ENCODE assay signal across 9 mouse cellular contexts in genomic region chr17:88042099-88043086, GRCm38 (mm10). TPM values are rescaled to one million over a fixed set of nuclear protein-coding genes. Genes with fewer than 3 reads are reported as not detected.
DNase-seq lines count a peak whose midpoint lies in the region; ATAC-seq lines count a peak whose summit lies in the region.
"Had no signal": no experiment of that assay in that cellular context is flagged by ENCODE, and none has a peak within 500 bp of the region (broad histone marks: within the 10 kb centered on the region; RNA-seq: fewer than 3 reads in every experiment).

No protein-coding gene starts in this region.

- DNase-seq in heart, adult 18-20 months: peak; percentile 42 to 67
- no peak for DNase-seq in heart, postnatal 36 days
- DNase-seq in lung, postnatal 4 days: peak; percentile 24 to 42
- peak; percentile 34 to 63 for DNase-seq in spleen, postnatal 4 days (ENCODE audit: low spot score in 2 of 2)
- DNase-seq in adrenal gland, postnatal 25 days: no peak

- intact Hi-C loops in heart, postnatal 36 days (cut with DNase I): no loop called here

- peak; percentile 76 for ATAC-seq in forebrain, embryonic 13.5 days
- ATAC-seq in kidney, embryonic 14.5 days (ENCODE audit: low FRiP score, low TSS enrichment): peak; percentile 71
- no peak; the same call in 1 of the 2 replicates for ATAC-seq in erythroid progenitor cell, adult 5-6 weeks (replicated peaks; ENCODE audit: low FRiP score, poor library complexity, severe bottlenecking)
- ATAC-seq: Patski had no signal

- peaks cover 23% of the 10 kb centered on the region for H3K4me1 ChIP-seq in forebrain, embryonic 13.5 days
- H3K4me1 ChIP-seq in kidney, embryonic 14.5 days (ENCODE audit: control insufficient read depth, insufficient read depth, low read length): 0 out of 2 replicates have a peak, but pooled peaks cover 17% of the 10 kb centered on the region

- H3K27ac ChIP-seq in forebrain, embryonic 13.5 days: no peak overlapping the region
- no peak overlapping the region for H3K27ac ChIP-seq in kidney, embryonic 14.5 days (ENCODE audit: low read depth, low read length)

- no peak overlapping the region for H3K4me3 ChIP-seq in forebrain, embryonic 13.5 days
- no peak overlapping the region for H3K4me3 ChIP-seq in kidney, embryonic 14.5 days (ENCODE audit: low read length)

- peaks cover 9% of the 10 kb centered on the region; the same call in 1 of the 2 replicates for H3K36me3 ChIP-seq in forebrain, embryonic 13.5 days (ENCODE audit: poor library complexity, severe bottlenecking)
- no peaks in the 10 kb centered on the region for H3K36me3 ChIP-seq in kidney, embryonic 14.5 days (ENCODE audit: control insufficient read depth, insufficient read depth, low read length)

- no peaks in the 10 kb centered on the region for H3K9me3 ChIP-seq in forebrain, embryonic 13.5 days (replicated peaks)
- H3K9me3 ChIP-seq in kidney, embryonic 14.5 days (ENCODE audit: control insufficient read depth, low read length): no peaks in the 10 kb centered on the region

- no peak overlapping the region for H3K4me2 ChIP-seq in forebrain, embryonic 13.5 days
- no peak overlapping the region for H3K4me2 ChIP-seq in kidney, embryonic 14.5 days (replicated peaks; ENCODE audit: low read depth, low read length)

- H3K27me3 ChIP-seq in forebrain, embryonic 13.5 days: no peaks in the 10 kb centered on the region
- H3K27me3 ChIP-seq in kidney, embryonic 14.5 days (ENCODE audit: control insufficient read depth, insufficient read depth, low read length): no peaks in the 10 kb centered on the region
- H3K27me3 ChIP-seq: Patski had no signal

- H3K9ac ChIP-seq in forebrain, embryonic 13.5 days: no peak overlapping the region; the same call in 1 of the 2 replicates
- no peak overlapping the region for H3K9ac ChIP-seq in kidney, embryonic 14.5 days (ENCODE audit: low read depth, low read length)

- WGBS in forebrain, embryonic 13.5 days: 65% methylated on average over 12 of the region's 12 CpGs
- 61% methylated on average over 12 of the region's 12 CpGs for WGBS in kidney, embryonic 14.5 days

RNA-seq across cellular contexts. Expression of gene Fbxo11, which starts 22.7 kb away (rescaled TPM):
- 10 to 100 TPM; 31.9 to 33.1 TPM for total RNA-seq in heart, adult 18-20 months (2021)
- 10 to 100 TPM; 34.4 to 42.4 TPM for total RNA-seq in heart, postnatal 36 days (2021)
- 28.0 and 28.6 TPM in 2 replicates for polyA plus RNA-seq in forebrain, embryonic 13.5 days (2015; fragmentation: Nextera tagmentation; extraction: Ambion mirVana)
- 26.7 and 28.0 TPM in 2 replicates for polyA plus RNA-seq in kidney, embryonic 14.5 days (2014; fragmentation: Nextera tagmentation; extraction: Ambion mirVana)
- total RNA-seq in erythroid progenitor cell, adult 5-6 weeks (2015; ENCODE audit: low replicate concordance): 10.1 and 16.2 TPM in 2 replicates
- total RNA-seq in erythroid progenitor cell, adult 5-6 weeks (2017; ENCODE audit: low replicate concordance): 5.9 and 14.4 TPM in 2 replicates
- total RNA-seq in adrenal gland, postnatal 25 days (2021): 58.9 and 65.5 TPM in 2 replicates

Comparison
In these comparisons a context has a peak if more than half of its experiments do, and no peak if none do; other contexts are left out.
1. DNase-seq: peak in heart, adult 18-20 months (2 of 2), lung, postnatal 4 days (2 of 2) and spleen, postnatal 4 days (2 of 2); none in heart, postnatal 36 days (0 of 2) and adrenal gland, postnatal 25 days (single experiment).